Mouse (Mus musculus) 3134 (cell line): ENCODE measurements around the gene Fam219a.

Experiments
- DNase-seq: peaks from one replicate; pipeline ENCODE4 v3.0.0-alpha.2; 2011; ENCODE audit warnings: low spot score; ENCODE audit not compliant: insufficient read length; ENCODE audit errors: extremely low read depth

The Fam219a gene

GRCm38 (mm10) chr4:41554994-41555663, 14.2 kb downstream of the Fam219a start:
- DNase-seq: no peak

GRCm38 (mm10) chr4:41553116-41553515, 16.2 kb downstream of the Fam219a start:
- DNase-seq: peak; percentile 20

GRCm38 (mm10) chr4:41552529-41552928, 16.8 kb downstream of the Fam219a start:
- peak; percentile 37 for DNase-seq

GRCm38 (mm10) chr4:41547086-41547485, 22.3 kb downstream of the Fam219a start:
- DNase-seq: no peak

GRCm38 (mm10) chr4:41545985-41546384, 23.4 kb downstream of the Fam219a start:
- DNase-seq: no peak

GRCm38 (mm10) chr4:41542136-41542535, 27.2 kb downstream of the Fam219a start:
- no peak for DNase-seq

GRCm38 (mm10) chr4:41534866-41535265, 34.5 kb downstream of the Fam219a start:
- no peak for DNase-seq

GRCm38 (mm10) chr4:41532420-41532819, 36.9 kb downstream of the Fam219a start:
- DNase-seq: no peak

GRCm38 (mm10) chr4:41527996-41528395, 41.3 kb downstream of the Fam219a start:
- DNase-seq: no peak

GRCm38 (mm10) chr4:41527076-41527475, 42.3 kb downstream of the Fam219a start:
- DNase-seq: no peak

GRCm38 (mm10) chr4:41526553-41526952, 42.8 kb downstream of the Fam219a start:
- DNase-seq: no peak

GRCm38 (mm10) chr4:41524829-41525228, 44.5 kb downstream of the Fam219a start:
- no peak for DNase-seq

GRCm38 (mm10) chr4:41523839-41524238, 45.5 kb downstream of the Fam219a start:
- DNase-seq: no peak

GRCm38 (mm10) chr4:41522788-41523187, 46.5 kb downstream of the Fam219a start:
- no peak for DNase-seq

- no peak for DNase-seq
These were observed 47.2 kb downstream of the Fam219a start for GRCm38 (mm10) chr4:41522136-41522535.

- DNase-seq: no peak
These were observed 48.7 kb downstream of the Fam219a start for GRCm38 (mm10) chr4:41520641-41521040.

- DNase-seq: no peak
These were observed 50.1 kb downstream of the Fam219a start for GRCm38 (mm10) chr4:41519195-41519594.

GRCm38 (mm10) chr4:41518349-41518748, 51.0 kb downstream of the Fam219a start:
- no peak for DNase-seq

GRCm38 (mm10) chr4:41517233-41517632, 52.1 kb downstream of the Fam219a start, which contains the start of gene 1110017D15Rik:
TSS of gene 1110017D15Rik (minus strand) at chr4:41517333.
- DNase-seq: no peak

GRCm38 (mm10) chr4:41513714-41514113, 55.6 kb downstream of the Fam219a start:
- DNase-seq: no peak

GRCm38 (mm10) chr4:41513309-41513708, 56.0 kb downstream of the Fam219a start:
- DNase-seq: no peak

- no peak for DNase-seq
These were observed 61.3 kb downstream of the Fam219a start for GRCm38 (mm10) chr4:41507998-41508397.
